Mouse (Mus musculus) E14TG2a.4 (cell line): ENCODE results near the gene Cyp2d10.

Experiments
- CTCF ChIP-seq: conservative IDR thresholded peaks from 2 replicates; pipeline ENCODE4 v1.5.1; 2014; ENCODE audit warnings: low read length
- NANOG ChIP-seq: IDR thresholded peaks from 2 replicates; pipeline ENCODE4 v1.6.1; 2014; ENCODE audit warnings: borderline replicate concordance, low read length, mixed read lengths
- POU5F1 ChIP-seq: IDR thresholded peaks from 2 replicates; pipeline ENCODE4 v1.6.1; 2014; ENCODE audit warnings: low read length, borderline replicate concordance

- TF ChIP-seq CTCF (no peak), NANOG (no peak), POU5F1 (no peak)
Observed at GRCm38 (mm10) chr15:82445196-82445595, 38.2 kb upstream of the Cyp2d10 start.
